Mouse (Mus musculus) left cerebral cortex, adult 11 months (tissue): Measurements from ENCODE around the gene Krtap10-4.
"Not testable (repeated sequence)": the region's sequence is repeated elsewhere in the genome, so short reads cannot be mapped to it uniquely, and the experiment has no call there.

Experiments used
- DNase-seq: peaks from one replicate; pipeline ENCODE4 v3.0.0; 2022; ENCODE audit warnings: low spot score

Gene Krtap10-4

GRCm38 (mm10) chr10:77826951-77827350, at the start of gene Krtap10-4:
Gene Krtap10-4, minus strand, starts transcription at chr10:77827095.
- no peak for DNase-seq

GRCm38 (mm10) chr10:77869651-77870050, 42.8 kb upstream of the Krtap10-4 start:
- no peak for DNase-seq

- DNase-seq, result no peak
Observed at GRCm38 (mm10) chr10:77867546-77867945, 40.7 kb upstream of the Krtap10-4 start.

- DNase-seq, result no peak
Observed at GRCm38 (mm10) chr10:77864762-77865143, 37.9 kb upstream of the Krtap10-4 start.

GRCm38 (mm10) chr10:77864067-77864761, 37.3 kb upstream of the Krtap10-4 start:
- DNase-seq, result no peak

- no peak for DNase-seq
Observed at GRCm38 (mm10) chr10:77861675-77862074, 34.8 kb upstream of the Krtap10-4 start, which contains the start of gene Gm3285. Gene Gm3285, plus strand, starts transcription at chr10:77861975.

GRCm38 (mm10) chr10:77852559-77852958, 25.7 kb upstream of the Krtap10-4 start, which contains the start of gene Gm10318:
Gene Gm10318, plus strand, starts transcription at chr10:77852859.
- DNase-seq, result no peak

- DNase-seq, result no peak
Observed at GRCm38 (mm10) chr10:77847538-77847937, 20.6 kb upstream of the Krtap10-4 start.

- no peak for DNase-seq
Observed at GRCm38 (mm10) chr10:77846961-77847360, 20.1 kb upstream of the Krtap10-4 start.

GRCm38 (mm10) chr10:77846503-77846902, 19.6 kb upstream of the Krtap10-4 start, which contains the start of gene Gm36176:
Gene Gm36176, plus strand, starts transcription at chr10:77846803.
- DNase-seq, result no peak

- DNase-seq, result no peak
Observed at GRCm38 (mm10) chr10:77839006-77839405, 12.1 kb upstream of the Krtap10-4 start.

GRCm38 (mm10) chr10:77835647-77836046, 8.8 kb upstream of the Krtap10-4 start, which contains the start of gene Krtap10-10:
Gene Krtap10-10, plus strand, starts transcription at chr10:77835947.
- DNase-seq, result no peak

GRCm38 (mm10) chr10:77819203-77819602, 7.7 kb downstream of the Krtap10-4 start:
- DNase-seq, result no peak

- no peak for DNase-seq
Observed at GRCm38 (mm10) chr10:77818523-77818922, 8.4 kb downstream of the Krtap10-4 start.

- no peak for DNase-seq
Observed at GRCm38 (mm10) chr10:77815514-77815913, 11.4 kb downstream of the Krtap10-4 start.

- DNase-seq, result no peak
Observed at GRCm38 (mm10) chr10:77814382-77814781, 12.5 kb downstream of the Krtap10-4 start, which contains the start of gene Gm2696. Gene Gm2696, plus strand, starts transcription at chr10:77814682.

- no peak for DNase-seq
Observed at GRCm38 (mm10) chr10:77811743-77812142, 15.2 kb downstream of the Krtap10-4 start, which contains the start of gene Gm9507. Gene Gm9507, minus strand, starts transcription at chr10:77811843.

GRCm38 (mm10) chr10:77804095-77804494, 22.8 kb downstream of the Krtap10-4 start:
- DNase-seq, result no peak

- DNase-seq, result no peak
Observed at GRCm38 (mm10) chr10:77798921-77799508, 27.9 kb downstream of the Krtap10-4 start, which contains the start of gene Gm19668. Gene Gm19668, minus strand, starts transcription at chr10:77799133.

GRCm38 (mm10) chr10:77798164-77798920, 28.6 kb downstream of the Krtap10-4 start:
- not testable (repeated sequence) for DNase-seq

GRCm38 (mm10) chr10:77797677-77798076, 29.2 kb downstream of the Krtap10-4 start:
- DNase-seq, result no peak

GRCm38 (mm10) chr10:77794976-77795375, 31.9 kb downstream of the Krtap10-4 start, which contains the start of gene Gm9639:
Gene Gm9639, minus strand, starts transcription at chr10:77795076.
- no peak for DNase-seq
